Mouse (Mus musculus) erythroblast, embryonic 14.5 days (primary cell): ENCODE measurements around the gene Pde10a.

ENCODE experiments used
- GATA1 ChIP-seq: IDR thresholded peaks from 2 replicates; pipeline ENCODE4 v1.6.1; 2012; ENCODE audit warnings: low read length, inconsistent platforms, mixed read lengths
- TAL1 ChIP-seq: IDR thresholded peaks from 3 replicates; pipeline ENCODE4 v1.6.1; 2012; ENCODE audit warnings: low read length, inconsistent platforms, mixed read lengths

- TF ChIP-seq GATA1 (no peak), TAL1 (no peak)
These were observed 477.3 kb downstream of the Pde10a start for GRCm38 (mm10) chr17:9002438-9002837.
